Mouse (Mus musculus) forebrain, postnatal 0 days (tissue): Measurements from ENCODE around the gene 1700001L19Rik. TPM values are rescaled to one million over a fixed set of nuclear protein-coding genes. Genes with fewer than 3 reads are reported as not detected.
A peak's percentile ranks its signal among the peaks of the same experiment; 100 is the strongest.

Experiments used
- ATAC-seq: fragments of 200-750 bp; cut with Nextera tagmentation; 2 replicates; pipeline ENCODE4 v1.8.0; 2017; ENCODE audit warnings: mild to moderate bottlenecking, moderate library complexity
- DNase-seq: peaks from one replicate; pipeline ENCODE4 v3.0.0-alpha.2; 2015
- H3K27ac ChIP-seq: fragments of 300-500 bp; sonication (generic); 2 replicates; pipeline ENCODE4 v1.5.1; 2014; ENCODE audit warnings: low read depth, mild to moderate bottlenecking, antibody characterized with exemption, low read length, moderate library complexity, mixed read lengths
- H3K27me3 ChIP-seq: fragments of 300-500 bp; sonication (generic); 2 replicates; pipeline ENCODE4 v1.6.1; 2014; ENCODE audit warnings: mild to moderate bottlenecking, low read length, mixed read lengths; ENCODE audit not compliant: insufficient read depth
- H3K36me3 ChIP-seq: fragments of 300-500 bp; sonication (generic); 2 replicates; pipeline ENCODE4 v1.6.1; 2014; ENCODE audit warnings: mild to moderate bottlenecking, moderate library complexity; ENCODE audit not compliant: insufficient read depth
- H3K4me1 ChIP-seq: fragments of 300-500 bp; sonication (generic); 2 replicates; pipeline ENCODE4 v1.6.1; 2014; ENCODE audit warnings: antibody characterized with exemption; ENCODE audit not compliant: insufficient read depth
- H3K4me2 ChIP-seq: fragments of 300-500 bp; sonication (generic); 2 replicates; pipeline ENCODE4 v1.6.1; 2014; ENCODE audit warnings: low read depth, mild to moderate bottlenecking, moderate library complexity
- H3K4me3 ChIP-seq: fragments of 300-500 bp; sonication (generic); 2 replicates; pipeline ENCODE4 v1.5.1; 2014; ENCODE audit warnings: low read depth, low read length, mixed read lengths
- H3K9ac ChIP-seq: fragments of 300-500 bp; sonication (generic); 2 replicates; pipeline ENCODE4 v1.6.1; 2014; ENCODE audit warnings: mild to moderate bottlenecking
- H3K9me3 ChIP-seq: fragments of 300-500 bp; sonication (generic); 2 replicates; pipeline ENCODE4 v1.6.1; 2016; ENCODE audit warnings: low read length
- CTCF ChIP-seq: sonication (generic); IDR thresholded peaks from 2 replicates; pipeline ENCODE4 v1.5.1; 2016; ENCODE audit warnings: antibody characterized with exemption, control low read depth, low read depth
- WGBS: fragments of 180-500 bp; shearing (Covaris S2); extraction: QIAGEN DNeasy Blood & Tissue Kit; methylation state at CpG from one replicate; pipeline ENCODE4 v1.1.7; 2014; 5-methylcytosine and 5-hydroxymethylcytosine counted together
- polyA plus RNA-seq: library from polyadenylated mRNA; unstranded; fragments of >200 nt; fragmentation: Nextera tagmentation; extraction: Ambion mirVana; gene quantifications from 2 replicates; pipeline ENCODE4 v1.2.1, GENCODE M21; 2015
- total RNA-seq: library from RNA; depleted of rRNA; stranded (reverse); fragments of >200 nt; gene quantifications from 2 replicates; pipeline ENCODE4 v1.2.3, GENCODE M21; 2014

Gene 1700001L19Rik
- total and polyA plus RNA-seq, 2 experiments from 2014 or later, result 9.4 to 16.5 TPM

GRCm38 (mm10) chr13:68583961-68584360 is 13.3 kb upstream of the 1700001L19Rik start:
- no peaks in the 10 kb centered on the region for H3K9me3 ChIP-seq
- peaks cover 45% of the 10 kb centered on the region for H3K36me3 ChIP-seq
- H3K9ac ChIP-seq, result no peak overlapping the region
- DNase-seq, result no peak
- TF ChIP-seq CTCF, result no peak
- H3K4me1 ChIP-seq, result peaks cover 5% of the 10 kb centered on the region; the same call in 1 of the 2 replicates
- WGBS, result 94% methylated on average over 11 of the region's 11 CpGs
- no peak for ATAC-seq
- H3K27me3 ChIP-seq, result no peaks in the 10 kb centered on the region
- no peak overlapping the region for H3K27ac ChIP-seq
- no peak overlapping the region for H3K4me2 ChIP-seq
- no peak overlapping the region for H3K4me3 ChIP-seq

DNA sequence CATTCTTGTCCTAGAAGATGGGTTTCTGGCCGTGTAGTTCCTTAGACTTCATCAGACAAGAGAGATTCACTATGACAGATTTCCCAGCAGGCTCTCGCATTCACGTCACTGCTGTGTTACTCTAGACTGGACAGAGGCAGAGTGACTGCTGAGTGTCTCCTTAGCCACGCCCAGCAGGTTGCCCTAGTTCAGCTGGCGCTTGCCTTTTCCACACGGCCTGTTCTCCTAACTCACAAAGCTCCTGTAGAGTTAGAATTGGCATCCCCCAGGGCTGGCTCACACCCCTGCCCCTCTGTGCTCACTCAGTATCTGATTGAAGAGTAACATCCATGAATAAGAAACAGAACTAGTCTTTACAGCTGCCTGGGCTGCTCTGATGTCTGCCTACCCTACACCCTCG is 11.8 kb upstream of the 1700001L19Rik start:
- Histone ChIP-seq H3K36me3 (peaks cover 60% of the 10 kb centered on the region), H3K4me1 (peaks cover 5% of the 10 kb centered on the region; the same call in 1 of the 2 replicates), H3K9me3 (no peaks in the 10 kb centered on the region), H3K27ac (no peak overlapping the region), H3K4me2 (no peak overlapping the region), H3K9ac (no peak overlapping the region), H3K4me3 (no peak overlapping the region), H3K27me3 (no peaks in the 10 kb centered on the region)
- WGBS, result 88% methylated on average over 7 of the region's 7 CpGs
- ATAC-seq (no peak), DNase-seq (no peak)
- no peak for TF ChIP-seq CTCF

DNA sequence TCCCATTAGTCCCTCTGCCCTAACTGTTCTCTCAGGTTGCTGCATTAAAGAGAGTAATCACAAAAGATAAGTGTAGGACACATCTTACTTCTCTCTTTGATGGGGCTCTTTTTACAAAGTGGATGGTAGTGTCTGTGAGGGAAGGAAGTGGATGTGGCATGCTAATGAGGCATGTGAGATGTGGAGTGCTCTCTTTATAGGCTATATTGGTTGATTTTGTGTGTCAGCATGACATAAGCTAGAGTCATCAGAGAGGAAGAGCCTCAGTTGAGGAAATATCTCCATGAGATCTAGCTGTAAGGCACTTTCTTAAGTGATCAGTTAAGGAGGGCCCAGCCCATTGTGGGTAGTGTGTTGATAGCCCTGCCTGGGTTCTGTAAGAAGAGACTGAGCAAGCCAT is 8.9 kb upstream of the 1700001L19Rik start:
- H3K4me3 ChIP-seq, result no peak overlapping the region
- ATAC-seq (no peak), DNase-seq (no peak)
- peaks cover 85% of the 10 kb centered on the region for H3K36me3 ChIP-seq
- H3K9me3 ChIP-seq, result no peaks in the 10 kb centered on the region
- no peaks in the 10 kb centered on the region for H3K27me3 ChIP-seq
- H3K27ac ChIP-seq, result no peak overlapping the region
- TF ChIP-seq CTCF, result no peak
- no peaks in the 10 kb centered on the region for H3K4me1 ChIP-seq
- H3K4me2 ChIP-seq, result no peak overlapping the region
- H3K9ac ChIP-seq, result no peak overlapping the region

DNA sequence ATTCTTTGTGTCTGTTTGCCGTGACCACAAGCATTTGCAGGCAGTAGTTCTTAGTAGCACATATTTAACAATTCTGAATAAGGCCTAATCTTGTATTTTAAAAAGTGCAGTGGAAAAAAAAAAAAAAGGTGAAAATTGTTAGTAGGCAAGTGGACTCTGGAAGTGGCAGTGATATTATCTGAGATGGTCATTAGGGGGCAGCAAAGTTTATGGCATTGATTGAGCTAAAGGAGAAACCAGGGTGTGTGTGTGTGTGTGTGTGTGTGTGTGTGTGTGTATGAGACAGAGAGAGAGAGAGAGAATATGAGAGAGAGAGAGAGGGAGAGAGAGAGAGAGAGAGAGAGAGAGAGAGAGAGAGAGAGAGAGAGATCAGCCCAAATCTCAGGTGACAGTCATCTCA is 3.4 kb upstream of the 1700001L19Rik start:
- peak; percentile 62 for TF ChIP-seq CTCF
- Histone ChIP-seq H3K4me1 (peaks cover 3% of the 10 kb centered on the region; the same call in 1 of the 2 replicates), H3K9me3 (no peaks in the 10 kb centered on the region), H3K27me3 (no peaks in the 10 kb centered on the region), H3K36me3 (peaks cover 41% of the 10 kb centered on the region), H3K27ac (no peak overlapping the region), H3K9ac (no peak overlapping the region), H3K4me3 (no peak overlapping the region), H3K4me2 (no peak overlapping the region)
- WGBS, result 78% methylated on average over 1 of the region's 1 CpGs
- peak; percentile 57 for DNase-seq
- ATAC-seq, result peak; percentile 42; the same call in 1 of the 2 replicates

- H3K9me3 ChIP-seq, result no peaks in the 10 kb centered on the region
- H3K36me3 ChIP-seq, result peaks cover 4% of the 10 kb centered on the region
- H3K27me3 ChIP-seq, result no peaks in the 10 kb centered on the region
- no peak for TF ChIP-seq CTCF
- peak overlapping the region; percentile 51 for H3K4me2 ChIP-seq
- no peak overlapping the region for H3K27ac ChIP-seq
- H3K9ac ChIP-seq, result peak overlapping the region; percentile 44; the same call in 1 of the 2 replicates
- peaks cover 3% of the 10 kb centered on the region; the same call in 1 of the 2 replicates for H3K4me1 ChIP-seq
- 19% methylated on average over 13 of the region's 13 CpGs for WGBS
- DNase-seq, result no peak
- 0 out of 2 replicates have a peak, but pooled peaks have one; percentile 17 for ATAC-seq
- peak overlapping the region; percentile 32 for H3K4me3 ChIP-seq
Observed at GRCm38 (mm10) chr13:68597667-68598066, 446 bp downstream of the 1700001L19Rik start.

DNA sequence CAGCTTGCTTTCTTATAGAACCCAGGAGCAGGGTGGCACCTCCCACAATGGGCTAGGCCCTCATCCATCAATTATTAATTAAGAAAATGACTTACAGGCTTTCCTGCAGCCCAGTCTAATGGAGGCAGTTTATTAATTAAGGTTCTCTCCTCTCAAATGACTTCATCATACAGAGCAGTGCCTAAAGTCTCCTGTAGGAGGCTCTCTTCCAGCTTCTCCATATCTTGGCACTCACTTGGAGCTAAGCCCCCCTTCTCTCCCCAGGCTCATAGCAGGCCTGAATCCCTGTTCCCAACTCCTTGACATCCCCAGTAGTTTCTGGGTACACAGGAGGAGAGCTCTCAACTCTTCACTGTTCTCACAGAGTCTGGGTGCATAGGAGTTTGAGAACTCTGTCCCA is 1.7 kb downstream of the 1700001L19Rik start:
- Histone ChIP-seq H3K27me3 (no peaks in the 10 kb centered on the region), H3K36me3 (no peaks in the 10 kb centered on the region), H3K9ac (no peak overlapping the region), H3K4me2 (no peak overlapping the region), H3K9me3 (no peaks in the 10 kb centered on the region), H3K4me3 (no peak overlapping the region), H3K27ac (no peak overlapping the region), H3K4me1 (peaks cover 3% of the 10 kb centered on the region; the same call in 1 of the 2 replicates)
- DNase-seq (no peak), ATAC-seq (no peak)
- TF ChIP-seq CTCF, result peak; percentile 37

GRCm38 (mm10) chr13:68601184-68601583 is 4.0 kb downstream of the 1700001L19Rik start:
- Histone ChIP-seq H3K9ac (no peak overlapping the region), H3K27ac (no peak overlapping the region), H3K36me3 (no peaks in the 10 kb centered on the region), H3K4me2 (no peak overlapping the region), H3K27me3 (no peaks in the 10 kb centered on the region), H3K9me3 (no peaks in the 10 kb centered on the region), H3K4me3 (no peak overlapping the region), H3K4me1 (peaks cover 3% of the 10 kb centered on the region)
- ATAC-seq, result peak; percentile 79
- WGBS, result 12% methylated on average over 6 of the region's 6 CpGs
- peak; percentile 78 for TF ChIP-seq CTCF
- peak; percentile 71 for DNase-seq

- Histone ChIP-seq H3K4me1 (peaks cover 6% of the 10 kb centered on the region; the same call in 1 of the 2 replicates), H3K27ac (no peak overlapping the region), H3K9ac (no peak overlapping the region), H3K27me3 (no peaks in the 10 kb centered on the region), H3K36me3 (no peaks in the 10 kb centered on the region), H3K4me3 (no peak overlapping the region), H3K4me2 (no peak overlapping the region), H3K9me3 (no peaks in the 10 kb centered on the region)
- ATAC-seq (no peak), DNase-seq (no peak)
- WGBS, result 78% methylated on average over 6 of the region's 6 CpGs
- TF ChIP-seq CTCF, result no peak
Observed at GRCm38 (mm10) chr13:68603085-68603484, 5.9 kb downstream of the 1700001L19Rik start.
